Mouse (Mus musculus) left cerebral cortex, adult 2 months (tissue): ENCODE results near the gene Itsn1. TPM values are rescaled to one million over a fixed set of nuclear protein-coding genes. Genes with fewer than 3 reads are reported as not detected.

Source experiments
- DNase-seq, 2 experiments: peaks; one replicate each; pipeline ENCODE4 v3.0.0; 2021 to 2022; ENCODE audit warnings: low spot score in 2 of 2, mixed read lengths in 1 of 2; ENCODE audit errors: extremely low spot score in 1 of 2
- H3K27ac ChIP-seq: fragments of 200-600 bp; 2 replicates; pipeline ENCODE4 v1.8.1; 2022
- H3K4me3 ChIP-seq: fragments of 200-600 bp; 2 replicates; pipeline ENCODE4 v1.8.1; 2022
- CTCF ChIP-seq: fragments of 200-600 bp; IDR thresholded peaks from 2 replicates; pipeline ENCODE4 v1.8.1; 2022; ENCODE audit warnings: antibody characterized with exemption, mild to moderate bottlenecking, moderate library complexity
- intact Hi-C: fragments of 180-260 bp; cut with DNase I; formaldehyde crosslinking; loops from one replicate; pipeline ENCODE4 v1.15.1; 2025
- total RNA-seq, 2 experiments: library from RNA; stranded (reverse); gene quantifications; 2 replicates each; pipeline ENCODE4 v1.2.3; 2021

Itsn1 gene
- total RNA-seq, 2 experiments from 2014 or later = 133 to 156 TPM

GRCm38 (mm10) chr16:91702771-91703188, 26.3 kb upstream of the Itsn1 start:
- no peak overlapping the region for H3K27ac ChIP-seq
- TF ChIP-seq CTCF = no peak
- intact Hi-C loops = no loop called here
- no peak for DNase-seq
- H3K4me3 ChIP-seq = no peak overlapping the region

GRCm38 (mm10) chr16:91704603-91705340, 24.3 kb upstream of the Itsn1 start:
- Histone ChIP-seq H3K4me3 (no peak overlapping the region), H3K27ac (no peak overlapping the region)
- intact Hi-C loops = no loop called here
- TF ChIP-seq CTCF = peak; percentile 35
- peak in 1 of 2 experiments; percentile 47 for DNase-seq

- no peak overlapping the region for H3K27ac ChIP-seq
- no peak for TF ChIP-seq CTCF
- no peak for DNase-seq
- intact Hi-C loops = no loop called here
- H3K4me3 ChIP-seq = no peak overlapping the region
Measured at GRCm38 (mm10) chr16:91710241-91710640, 18.8 kb upstream of the Itsn1 start.

GRCm38 (mm10) chr16:91716927-91717349, 12.1 kb upstream of the Itsn1 start:
- Histone ChIP-seq H3K4me3 (no peak overlapping the region), H3K27ac (no peak overlapping the region)
- intact Hi-C loops = no loop called here
- no peak for DNase-seq
- no peak for TF ChIP-seq CTCF

GRCm38 (mm10) chr16:91717399-91717798, 11.7 kb upstream of the Itsn1 start:
- TF ChIP-seq CTCF = no peak
- H3K4me3 ChIP-seq = no peak overlapping the region
- no peak overlapping the region for H3K27ac ChIP-seq
- intact Hi-C loops = no loop called here
- DNase-seq = no peak

- Histone ChIP-seq H3K4me3 (no peak overlapping the region), H3K27ac (no peak overlapping the region)
- intact Hi-C loops = loop anchor here (10.0 kb wide), 1 partner anchor 581 kb away; the partner anchor contains the start of gene Smim11
- peak; percentile 75 for TF ChIP-seq CTCF
- peak in 1 of 2 experiments; percentile 41 for DNase-seq
Measured at GRCm38 (mm10) chr16:91724247-91724646, 4.8 kb upstream of the Itsn1 start.

- no peak overlapping the region; the same call in 1 of the 2 replicates for H3K27ac ChIP-seq
- intact Hi-C loops = loop anchor here (10.0 kb wide), 1 partner anchor 577 kb away; the partner anchor contains the start of gene Smim11
- H3K4me3 ChIP-seq = peak overlapping the region; percentile 64
- DNase-seq = no peak
- no peak for TF ChIP-seq CTCF
Measured at GRCm38 (mm10) chr16:91727433-91727832, 1.6 kb upstream of the Itsn1 start.

GRCm38 (mm10) chr16:91728123-91729065, 687 bp upstream of the Itsn1 start, which contains the start of gene Cryzl1:
Gene Cryzl1 (minus strand): TSS chr16:91728975.
- intact Hi-C loops = loop anchor here (2.0 to 10.0 kb wide), 3 partner anchors 188 to 576 kb away; partner anchors contain the start of gene Smim11
- H3K4me3 ChIP-seq = peak within 1 kb of the TSS; percentile 64
- DNase-seq = peak; percentile 97 to 98
- no peak for TF ChIP-seq CTCF
- H3K27ac ChIP-seq = peak within 1 kb of the TSS; percentile 91

GRCm38 (mm10) chr16:91729821-91730441, 850 bp downstream of the Itsn1 start:
- peak overlapping the region; percentile 64 for H3K4me3 ChIP-seq
- peak; percentile 39 to 52 for DNase-seq
- TF ChIP-seq CTCF = no peak

GRCm38 (mm10) chr16:91730446-91730845, 1.4 kb downstream of the Itsn1 start:
- intact Hi-C loops = no loop called here
- TF ChIP-seq CTCF = no peak
- Histone ChIP-seq H3K27ac (peak overlapping the region; percentile 81), H3K4me3 (peak overlapping the region; percentile 64)
- DNase-seq = no peak

More at GRCm38 (mm10) chr16:91729821-91730441, 850 bp downstream of the Itsn1 start:
- H3K27ac ChIP-seq = peak overlapping the region; percentile 81
- intact Hi-C loops = loop anchor here (2.0 to 10.0 kb wide), 3 partner anchors 187 to 575 kb away; partner anchors contain the start of gene Smim11

- intact Hi-C loops = no loop called here
- DNase-seq = no peak
- TF ChIP-seq CTCF = no peak
- Histone ChIP-seq H3K4me3 (no peak overlapping the region), H3K27ac (no peak overlapping the region)
Measured at GRCm38 (mm10) chr16:91732816-91733215, 3.7 kb downstream of the Itsn1 start.
